Mouse (Mus musculus) left cerebral cortex, postnatal 14 days (tissue): ENCODE measurements around the gene Ephb4. TPM values are rescaled to one million over a fixed set of nuclear protein-coding genes. Genes with fewer than 3 reads are reported as not detected.

Experiments used
- DNase-seq, 2 experiments: peaks; one replicate each; pipeline ENCODE4 v3.0.0; 2021 to 2022; ENCODE audit warnings: low spot score in 2 of 2, mixed read lengths in 1 of 2
- intact Hi-C: fragments of 180-260 bp; cut with DNase I; formaldehyde crosslinking; loops from one replicate; pipeline ENCODE4 v1.15.1; 2025
- total RNA-seq, 2 experiments: library from RNA; stranded (reverse); gene quantifications; 2 replicates each; pipeline ENCODE4 v1.2.3; 2021

Ephb4 gene
- total RNA-seq, 2 experiments from 2014 or later = 6.0 to 7.6 TPM

DNA sequence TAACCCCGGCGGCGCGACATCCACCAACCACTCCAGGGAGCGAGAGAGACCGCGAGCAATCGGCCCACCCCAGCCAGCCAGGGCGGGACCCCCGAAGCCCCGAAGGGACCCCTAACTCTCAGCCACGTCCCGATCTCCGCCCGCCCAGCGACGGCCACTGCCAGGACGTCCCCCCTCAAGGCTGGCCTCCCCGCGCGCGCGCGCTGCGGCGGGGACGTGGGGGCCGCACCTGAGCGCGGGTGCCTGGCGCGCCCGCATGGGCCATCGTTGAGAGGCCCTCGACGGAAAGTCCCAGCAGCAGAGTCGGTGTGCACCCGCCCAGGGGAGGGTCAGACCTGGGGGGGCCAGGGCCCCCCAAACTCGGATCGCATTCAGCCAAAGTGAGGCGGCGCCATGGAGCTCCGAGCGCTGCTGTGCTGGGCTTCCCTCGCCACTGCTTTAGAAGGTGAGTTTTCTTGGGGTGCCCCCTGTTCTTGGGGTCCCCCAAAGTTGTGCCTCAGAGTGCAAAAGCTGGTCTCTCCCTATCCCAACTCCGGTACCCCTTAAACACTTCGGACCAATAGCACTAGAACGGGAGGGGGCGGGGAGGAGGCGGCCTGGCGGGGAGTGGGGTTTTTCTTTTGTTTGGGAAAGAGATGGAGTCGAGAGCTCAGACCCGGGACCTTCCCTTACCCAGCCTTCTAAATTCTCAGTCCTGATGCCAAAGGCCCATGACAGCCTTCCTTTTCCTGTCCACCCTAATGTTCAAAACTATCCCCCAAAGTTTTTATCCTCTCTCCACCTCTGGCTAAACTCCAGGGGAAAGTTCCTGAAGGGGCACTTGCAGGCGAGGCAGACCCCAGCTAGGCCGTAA, 522 bp downstream of the Ephb4 start:
- DNase-seq = no peak
- intact Hi-C loops = no loop called here

DNA sequence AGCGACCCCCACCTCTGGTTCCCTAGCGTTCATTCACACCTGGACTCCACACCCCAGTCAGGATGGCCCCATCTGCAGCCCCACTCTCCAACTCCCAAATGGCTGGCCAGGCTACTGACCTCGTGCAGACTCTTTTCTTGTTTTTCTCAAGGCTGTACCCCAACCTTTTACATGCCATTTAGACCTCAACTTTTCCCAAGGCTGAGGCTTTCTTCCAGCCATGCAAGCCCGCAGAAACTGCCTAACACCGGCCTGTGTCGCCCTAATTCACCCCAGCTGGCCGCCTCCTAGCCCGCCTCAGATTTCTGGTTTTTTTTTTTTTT, 1.1 kb downstream of the Ephb4 start:
- intact Hi-C loops = no loop called here

DNA sequence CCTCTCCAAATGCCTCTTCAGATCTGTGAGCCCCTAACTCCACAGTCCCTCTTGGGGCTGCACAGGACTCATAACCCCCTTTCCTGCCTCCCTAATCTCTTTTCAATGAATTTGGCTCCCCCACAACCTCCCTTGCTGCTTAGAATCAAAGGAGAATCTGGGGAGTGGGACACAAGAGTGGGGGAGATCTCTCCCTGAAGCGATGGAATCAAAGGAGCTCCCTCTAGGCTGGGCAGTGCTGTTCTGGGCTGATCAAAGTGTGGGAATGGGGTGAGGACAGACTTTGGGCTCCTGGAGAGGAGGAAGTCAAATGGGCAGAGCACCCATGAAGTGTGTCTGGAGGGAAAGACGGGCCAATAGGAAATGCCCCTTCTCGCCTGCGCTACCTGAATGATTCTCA, 1.5 kb downstream of the Ephb4 start:
- DNase-seq = no peak
- intact Hi-C loops = no loop called here

More for the DNA sequence above, 1.1 kb downstream of the Ephb4 start:
- DNase-seq = no peak

DNA sequence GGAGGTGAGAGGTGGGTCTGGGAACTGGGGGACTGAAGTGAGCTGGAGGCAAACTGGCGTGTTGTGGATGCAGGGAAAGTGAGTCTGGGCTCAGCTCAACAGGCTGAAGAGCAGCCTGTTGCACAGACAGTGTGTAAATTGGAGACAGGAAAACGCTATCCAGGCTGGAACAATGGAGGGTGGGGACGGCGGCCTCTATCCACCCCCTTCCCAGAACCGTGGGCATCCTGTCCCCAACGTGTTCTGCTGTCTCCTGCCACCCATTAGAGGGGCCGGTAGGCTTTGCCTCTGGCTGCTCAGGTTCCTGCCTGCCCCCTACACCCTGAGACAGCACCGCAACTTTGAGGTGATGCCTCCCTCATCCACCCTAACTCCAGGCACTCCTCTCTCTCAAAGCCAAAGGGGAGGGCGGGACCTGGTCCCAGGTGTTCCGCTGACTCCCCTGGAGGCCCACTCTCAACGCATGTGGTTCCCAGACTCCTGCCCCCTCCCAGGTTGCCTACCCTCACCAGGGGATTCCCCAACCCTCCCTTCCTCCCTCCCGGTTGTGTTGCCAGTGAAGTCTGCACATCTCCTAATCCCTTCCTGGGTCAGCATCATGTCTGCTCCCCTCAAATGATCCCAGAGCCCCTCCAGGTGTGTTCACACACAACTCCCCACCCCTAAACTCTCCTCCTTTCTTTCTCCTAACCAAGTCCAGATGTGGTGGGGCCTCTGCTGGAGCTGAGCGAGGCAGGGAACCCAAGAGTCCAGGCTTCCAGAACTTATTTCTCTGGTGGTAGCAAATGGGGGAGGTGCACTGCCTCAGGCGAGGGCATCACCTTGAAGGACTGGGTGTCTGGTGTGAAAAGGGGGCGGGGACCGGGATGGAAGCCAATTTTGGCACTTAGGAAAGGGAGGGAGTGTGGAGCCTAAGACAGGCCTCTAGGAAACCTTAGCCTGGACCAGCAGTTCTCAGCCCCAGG, 2.4 kb downstream of the Ephb4 start:
- no peak for DNase-seq
- intact Hi-C loops = no loop called here

DNA sequence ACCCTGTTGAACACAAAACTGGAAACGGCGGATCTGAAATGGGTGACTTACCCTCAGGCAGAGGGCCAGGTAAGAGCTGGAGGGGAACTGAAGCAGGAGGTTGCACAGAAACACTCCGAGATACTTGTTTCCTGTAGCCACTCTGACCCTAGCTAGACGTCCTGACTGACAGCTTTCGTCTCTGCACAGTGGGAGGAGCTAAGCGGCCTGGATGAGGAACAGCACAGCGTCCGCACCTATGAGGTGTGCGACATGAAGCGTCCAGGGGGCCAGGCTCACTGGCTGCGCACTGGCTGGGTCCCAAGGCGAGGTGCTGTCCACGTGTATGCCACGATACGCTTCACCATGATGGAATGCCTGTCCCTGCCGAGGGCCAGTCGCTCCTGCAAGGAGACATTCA, 4.2 kb downstream of the Ephb4 start:
- intact Hi-C loops = no loop called here
- DNase-seq = no peak

DNA sequence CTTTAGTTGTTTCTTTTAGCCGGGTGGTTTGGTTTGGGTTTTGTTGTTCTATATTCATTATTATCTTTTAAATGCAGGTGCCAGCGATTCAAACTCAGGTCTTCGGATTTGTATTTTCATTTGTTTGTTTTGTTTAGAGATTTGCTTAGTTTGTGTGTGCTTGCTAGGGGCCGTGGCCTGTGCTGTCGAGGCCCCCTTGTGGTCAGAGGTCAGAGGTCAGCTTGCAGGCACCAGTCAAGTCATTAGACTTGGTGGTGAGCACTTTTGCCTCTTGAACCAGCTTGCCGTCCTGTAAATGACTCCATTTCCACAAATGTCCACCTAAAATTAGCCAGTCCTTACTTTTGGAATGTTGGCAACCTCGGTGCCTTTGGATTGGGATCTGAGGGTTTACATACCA, 8.5 kb downstream of the Ephb4 start:
- intact Hi-C loops = no loop called here
- DNase-seq = no peak

DNA sequence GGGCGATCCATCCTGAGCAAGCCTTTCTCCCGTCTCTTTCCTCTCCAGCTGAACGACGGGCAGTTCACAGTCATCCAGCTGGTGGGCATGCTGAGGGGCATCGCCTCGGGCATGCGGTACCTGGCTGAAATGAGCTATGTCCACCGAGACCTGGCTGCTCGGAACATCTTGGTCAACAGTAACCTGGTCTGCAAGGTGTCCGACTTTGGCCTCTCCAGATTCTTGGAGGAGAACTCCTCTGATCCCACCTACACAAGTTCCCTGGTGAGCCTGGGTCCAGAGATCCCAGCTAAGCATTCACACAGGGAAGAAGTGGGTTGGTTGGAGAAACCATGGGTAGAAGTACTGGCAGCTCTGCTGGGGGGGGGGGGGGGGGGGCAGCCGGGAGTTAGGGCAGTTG, 19.8 kb downstream of the Ephb4 start:
- intact Hi-C loops = no loop called here
- no peak for DNase-seq

DNA sequence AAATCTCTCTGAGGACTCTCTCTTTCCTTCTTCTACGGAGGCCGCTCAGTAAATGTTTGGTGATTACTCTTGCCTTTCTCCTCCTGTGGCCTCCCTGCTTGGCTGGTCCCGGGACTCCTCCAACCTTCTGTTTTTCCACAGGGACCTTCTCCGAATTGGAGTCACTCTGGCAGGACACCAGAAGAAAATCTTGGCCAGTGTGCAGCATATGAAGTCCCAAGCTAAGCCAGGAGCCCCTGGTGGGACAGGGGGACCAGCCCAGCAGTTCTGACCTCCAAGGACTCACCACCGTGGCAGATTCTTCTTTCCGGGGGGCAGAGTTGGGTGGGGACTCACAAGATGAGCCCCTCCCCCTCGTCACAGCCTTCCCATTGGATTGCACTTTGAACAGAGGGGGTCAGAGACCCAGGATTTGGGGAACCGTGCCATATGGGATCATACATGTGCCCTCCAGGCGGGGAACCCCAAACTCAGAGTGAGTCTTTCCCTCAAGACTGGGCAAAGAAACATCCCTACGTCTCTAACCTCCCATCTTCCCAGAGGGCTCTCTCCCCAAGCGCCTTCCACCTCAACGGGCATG, 23.6 kb downstream of the Ephb4 start:
- DNase-seq = no peak

DNA sequence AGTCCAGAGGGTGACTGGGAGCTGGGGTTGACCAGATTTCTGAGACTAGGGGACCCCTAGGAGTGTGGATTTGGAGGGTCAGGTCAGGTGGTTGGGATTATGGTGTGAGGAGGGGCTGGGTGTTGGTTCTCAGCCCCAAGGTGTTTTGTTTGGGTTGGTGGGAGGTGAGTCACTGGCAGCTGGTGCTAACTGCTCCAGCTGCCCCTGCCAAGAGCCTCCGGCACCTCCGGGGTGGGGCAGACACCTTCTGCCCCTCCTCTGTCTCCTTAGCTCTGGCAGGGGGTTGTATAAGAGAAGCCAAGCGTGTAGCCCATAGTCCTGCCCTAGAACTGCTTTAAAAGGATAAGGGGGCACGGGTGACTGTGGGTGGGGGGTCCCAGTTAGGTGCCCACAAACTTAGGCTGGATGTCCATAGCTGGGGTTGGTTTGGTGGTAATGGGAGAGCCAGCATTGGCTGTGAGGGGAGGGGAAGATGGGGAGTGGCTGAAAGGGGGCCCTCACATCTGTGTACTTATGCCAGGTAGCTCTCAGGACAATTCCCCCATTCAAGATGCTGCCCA, 24.7 kb downstream of the Ephb4 start:
- no peak for DNase-seq
- intact Hi-C loops = no loop called here

More for the DNA sequence above, 23.6 kb downstream of the Ephb4 start:
- intact Hi-C loops = no loop called here

DNA sequence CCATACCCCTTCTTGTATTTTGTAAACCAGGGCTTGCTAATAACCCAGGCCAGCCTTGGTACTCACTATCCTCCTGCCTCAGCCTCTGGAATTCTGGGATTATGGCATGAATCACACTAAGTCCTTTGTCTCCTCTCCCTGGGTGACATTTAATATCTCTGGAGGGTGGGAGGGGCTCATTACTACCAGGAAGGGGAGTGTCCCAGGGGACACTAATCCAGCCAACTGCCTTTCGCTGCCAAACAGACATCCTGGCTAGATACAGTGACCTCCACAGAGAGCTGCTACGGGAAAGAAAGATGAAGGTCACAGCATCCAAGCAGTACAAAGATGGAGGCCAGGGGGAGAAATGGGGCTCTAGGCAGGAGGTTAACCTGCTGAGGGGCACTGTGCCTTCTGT, 25.7 kb downstream of the Ephb4 start:
- intact Hi-C loops = no loop called here
- DNase-seq = no peak

DNA sequence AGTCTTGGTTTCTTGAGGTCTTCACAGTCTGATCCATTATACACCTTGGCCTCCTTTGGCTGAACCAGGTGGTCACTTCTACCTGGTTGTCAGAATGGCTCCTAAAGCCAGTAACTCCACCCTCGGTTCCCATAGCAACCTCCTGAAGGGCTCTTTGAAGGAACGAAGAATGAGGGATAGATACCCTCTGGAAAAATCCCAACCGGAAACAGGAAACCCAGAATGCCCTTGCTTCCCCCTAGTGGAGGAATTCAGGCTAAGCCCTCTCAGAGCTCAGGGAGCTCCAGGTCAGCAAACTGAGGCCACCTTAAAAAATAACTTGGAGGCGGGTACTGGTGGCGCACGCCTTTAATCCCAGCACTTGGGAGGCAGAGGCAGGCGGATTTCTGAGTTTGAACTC, 26.3 kb downstream of the Ephb4 start:
- DNase-seq = no peak
- intact Hi-C loops = no loop called here

DNA sequence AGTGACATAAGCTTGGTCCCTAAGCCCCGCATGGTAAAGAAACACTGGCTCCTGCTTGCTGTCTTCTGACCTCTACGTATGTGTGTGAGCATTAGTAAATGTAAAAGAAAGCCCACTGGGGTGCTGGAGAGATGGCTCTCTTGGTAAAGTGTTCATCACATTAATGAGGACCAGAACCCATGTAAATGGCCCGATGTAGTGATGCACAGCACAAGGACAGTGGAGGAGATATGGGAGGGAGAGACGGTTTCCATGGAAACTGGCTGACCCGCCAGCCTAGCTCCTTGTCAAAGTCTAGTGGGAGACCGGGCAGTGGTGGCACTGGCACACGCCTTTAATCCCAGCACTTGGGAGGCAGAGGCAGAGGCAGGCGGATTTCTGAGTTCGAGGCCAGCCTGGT, 26.8 kb downstream of the Ephb4 start:
- DNase-seq = no peak
- intact Hi-C loops = no loop called here

DNA sequence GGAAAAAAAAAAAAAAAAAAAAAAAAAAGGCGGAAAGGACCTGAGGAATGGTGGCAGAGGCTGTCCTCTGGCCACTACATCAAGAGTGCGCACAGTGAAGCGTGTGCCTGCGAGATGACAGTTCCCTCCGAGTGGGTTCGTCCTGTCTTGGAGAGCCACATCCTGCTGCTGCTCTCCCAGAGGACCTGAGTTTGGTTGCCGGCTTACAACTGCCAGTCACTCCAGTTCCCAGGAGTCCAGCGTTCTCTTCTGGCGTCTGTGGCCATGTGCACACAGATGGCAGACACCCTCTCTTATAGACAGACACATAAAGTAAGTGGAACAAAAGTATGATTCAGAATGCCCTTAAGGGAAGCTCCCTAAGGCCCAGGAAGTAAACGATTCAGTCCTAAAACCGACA, 27.3 kb downstream of the Ephb4 start:
- intact Hi-C loops = no loop called here
- no peak for DNase-seq

DNA sequence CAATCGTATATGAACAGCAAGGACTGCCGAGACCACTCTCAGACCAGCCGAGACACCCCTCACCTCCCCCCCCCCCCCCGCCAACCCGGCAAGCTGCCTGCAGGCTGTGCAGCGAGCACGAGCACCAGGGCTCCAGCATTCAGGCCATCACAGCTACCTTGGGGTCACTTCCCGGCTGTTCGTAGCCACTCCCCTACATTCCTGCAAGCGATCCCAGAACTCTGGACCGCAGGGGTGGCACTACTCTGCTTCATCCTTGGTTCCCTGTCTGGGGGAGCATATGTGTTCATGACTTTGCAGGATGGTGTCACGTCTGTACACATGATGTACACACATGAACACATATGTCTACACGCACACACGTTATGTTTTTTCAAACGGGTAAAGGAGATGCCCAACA, 27.7 kb downstream of the Ephb4 start:
- intact Hi-C loops = no loop called here
- DNase-seq = no peak

DNA sequence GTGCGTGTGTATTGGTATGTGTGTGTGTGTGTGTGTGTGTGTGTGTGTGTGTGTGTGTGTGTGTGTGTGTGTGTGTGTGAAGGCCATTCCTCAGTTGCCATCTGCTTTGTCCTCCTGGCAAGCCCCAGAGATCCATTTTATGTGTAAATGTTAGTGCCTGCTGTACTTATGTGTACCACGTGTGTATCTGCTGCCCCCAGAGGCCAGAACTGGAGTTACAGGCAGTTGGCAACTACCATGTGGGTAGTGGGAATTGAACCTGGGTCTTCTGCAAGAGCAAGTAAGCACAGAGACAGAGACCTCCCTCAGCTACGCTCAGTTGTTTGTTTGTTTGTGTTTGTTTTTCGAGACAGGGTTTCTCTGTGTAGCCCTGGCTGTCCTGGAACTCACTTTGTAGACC, 31.2 kb downstream of the Ephb4 start:
- intact Hi-C loops = no loop called here
- peak; percentile 59 to 63 for DNase-seq

DNA sequence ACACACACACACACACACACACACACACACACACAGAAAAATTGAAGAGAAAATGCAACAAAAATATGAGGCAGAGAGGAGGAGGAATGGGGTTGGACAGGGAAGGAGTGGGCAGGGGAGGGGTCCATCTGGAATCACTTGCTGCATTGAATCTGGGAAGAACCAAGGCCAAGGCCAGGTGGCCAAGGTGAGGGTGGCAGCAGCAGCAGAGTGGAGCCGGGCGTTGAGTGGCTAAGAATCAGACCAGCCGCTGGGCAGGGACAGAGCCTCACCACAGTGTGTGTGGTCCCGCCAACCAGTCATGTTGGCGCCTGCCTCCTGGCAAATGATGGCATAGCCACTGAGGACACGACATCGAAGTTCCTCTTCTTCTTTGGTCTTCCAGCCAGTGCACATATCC, 33.5 kb downstream of the Ephb4 start:
- intact Hi-C loops = no loop called here
- no peak for DNase-seq

DNA sequence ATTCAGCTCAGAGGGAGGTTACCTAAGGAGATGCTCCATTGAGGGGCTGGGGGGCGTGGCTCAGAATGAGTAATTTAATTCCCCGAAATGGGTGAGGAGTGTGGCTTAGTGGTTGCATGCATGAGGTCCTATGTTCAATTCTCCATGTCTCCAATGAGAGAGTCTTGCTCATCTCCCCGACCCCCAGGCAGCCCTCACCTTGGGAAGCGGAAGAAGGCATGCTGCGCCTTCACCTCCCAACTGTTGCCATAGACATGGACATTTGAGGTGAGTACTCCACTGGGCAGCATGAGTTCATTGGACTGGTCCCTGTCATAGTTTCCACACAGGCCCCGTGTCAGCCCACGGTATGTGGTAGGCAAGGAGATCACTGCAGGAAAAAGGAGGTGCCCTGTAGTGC, 36.8 kb downstream of the Ephb4 start:
- intact Hi-C loops = no loop called here

DNA sequence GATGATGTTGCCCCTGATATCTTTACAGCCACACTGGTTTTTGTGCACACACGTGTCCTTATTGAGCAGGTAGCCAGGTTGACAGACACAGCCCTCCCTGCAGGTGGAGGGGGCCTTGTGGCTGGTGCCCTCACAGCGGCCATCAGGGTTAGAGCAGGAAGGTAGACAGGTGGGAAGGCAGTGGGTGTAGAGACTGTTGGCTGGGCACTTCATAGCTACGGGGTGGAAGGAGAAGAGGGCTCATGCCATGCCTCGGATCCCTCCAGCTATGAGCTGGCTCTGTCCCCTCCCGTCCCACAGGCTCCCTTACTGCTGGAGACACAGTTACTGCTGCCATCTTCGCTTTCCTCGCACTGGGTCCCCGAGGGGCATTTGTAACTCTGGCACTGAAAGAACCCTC, 41.7 kb downstream of the Ephb4 start:
- intact Hi-C loops = no loop called here
- no peak for DNase-seq

More for the DNA sequence above, 36.8 kb downstream of the Ephb4 start:
- no peak for DNase-seq

DNA sequence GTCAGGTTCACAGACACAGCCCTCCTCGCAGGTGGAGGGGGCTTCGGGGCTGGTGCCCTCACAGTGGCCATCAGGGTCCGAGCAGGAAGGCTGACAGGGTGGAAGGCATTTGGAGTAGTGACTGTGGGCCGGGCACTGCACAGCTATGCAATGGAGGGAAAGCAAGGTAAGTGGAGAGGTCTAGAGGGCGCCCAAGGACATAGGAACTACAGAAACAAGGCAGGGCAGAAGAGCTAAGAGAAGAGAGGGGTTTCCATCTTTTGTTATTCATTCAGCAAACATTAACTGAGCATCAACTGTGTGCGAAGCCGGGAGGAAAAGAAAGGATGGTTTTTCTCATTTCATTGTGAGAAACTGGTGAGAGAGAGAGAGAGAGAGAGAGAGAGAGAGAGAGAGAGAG, 44.5 kb downstream of the Ephb4 start:
- DNase-seq = no peak
- intact Hi-C loops = no loop called here

DNA sequence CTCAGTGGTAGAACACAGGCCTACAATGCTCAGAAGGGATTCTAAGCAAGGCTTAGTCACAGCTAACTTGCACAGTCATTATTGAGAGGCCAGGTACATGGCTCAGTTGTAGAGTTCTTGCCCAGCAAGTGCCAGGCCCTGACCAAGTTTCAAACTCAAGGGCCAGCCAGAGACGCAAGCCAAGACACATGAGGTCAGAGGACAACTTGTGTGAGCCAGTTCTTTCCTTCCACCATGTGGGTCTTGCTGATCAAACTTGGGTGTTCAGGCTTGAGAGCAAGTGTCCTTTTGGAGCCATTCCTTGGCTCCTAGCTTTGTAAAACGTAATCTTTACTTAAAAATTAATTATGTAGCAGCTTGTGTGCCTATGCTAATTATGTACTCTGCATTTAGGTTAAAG, 54.2 kb downstream of the Ephb4 start:
- intact Hi-C loops = no loop called here
- DNase-seq = no peak
